Mouse (Mus musculus): ENCODE measurements around the gene Camk2g.

DNA sequence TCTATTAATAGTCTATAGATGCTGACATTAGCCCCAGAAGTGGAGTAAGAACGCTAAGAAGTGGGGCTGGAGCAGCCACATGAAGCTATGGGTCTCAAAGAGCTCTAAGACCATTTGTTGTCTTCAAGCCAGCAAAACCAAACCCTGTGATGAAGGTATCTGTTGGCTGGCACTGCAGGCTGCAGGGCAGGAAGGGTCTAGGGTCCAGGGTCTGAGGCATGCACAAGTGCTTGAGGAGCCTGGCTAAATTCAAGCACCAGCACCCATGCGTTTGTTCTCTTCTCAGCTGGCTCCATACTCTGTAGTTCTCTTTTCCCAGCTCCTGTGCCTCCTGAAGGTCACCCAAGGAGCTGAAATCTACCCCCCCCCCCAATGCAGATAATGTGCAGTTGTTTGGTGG lies 58.8 kb downstream of the Camk2g start:
- TF ChIP-seq CTCF (IDR thresholded peaks at IDR 0.05; ENCODE audit: extremely low read depth, insufficient read depth, low read length) (no peak), POLR2A (IDR thresholded peaks at IDR 0.05; ENCODE audit: extremely low read depth, insufficient read depth, low read length) (no peak)

Measured in cortical plate, adult 2 months (tissue).